Mouse (Mus musculus) urinary bladder, postnatal 14 days (tissue): ENCODE results near the gene Cnn1.
"Not testable (repeated sequence)": the region's sequence is repeated elsewhere in the genome, so short reads cannot be mapped to it uniquely, and the experiment has no call there.

ENCODE experiments used
- DNase-seq: peaks from one replicate; pipeline ENCODE4 v3.0.0; 2021; ENCODE audit warnings: low spot score

The Cnn1 gene

GRCm38 (mm10) chr9:22125246-22126027, 26.4 kb downstream of the Cnn1 start:
- DNase-seq, result no peak

DNA sequence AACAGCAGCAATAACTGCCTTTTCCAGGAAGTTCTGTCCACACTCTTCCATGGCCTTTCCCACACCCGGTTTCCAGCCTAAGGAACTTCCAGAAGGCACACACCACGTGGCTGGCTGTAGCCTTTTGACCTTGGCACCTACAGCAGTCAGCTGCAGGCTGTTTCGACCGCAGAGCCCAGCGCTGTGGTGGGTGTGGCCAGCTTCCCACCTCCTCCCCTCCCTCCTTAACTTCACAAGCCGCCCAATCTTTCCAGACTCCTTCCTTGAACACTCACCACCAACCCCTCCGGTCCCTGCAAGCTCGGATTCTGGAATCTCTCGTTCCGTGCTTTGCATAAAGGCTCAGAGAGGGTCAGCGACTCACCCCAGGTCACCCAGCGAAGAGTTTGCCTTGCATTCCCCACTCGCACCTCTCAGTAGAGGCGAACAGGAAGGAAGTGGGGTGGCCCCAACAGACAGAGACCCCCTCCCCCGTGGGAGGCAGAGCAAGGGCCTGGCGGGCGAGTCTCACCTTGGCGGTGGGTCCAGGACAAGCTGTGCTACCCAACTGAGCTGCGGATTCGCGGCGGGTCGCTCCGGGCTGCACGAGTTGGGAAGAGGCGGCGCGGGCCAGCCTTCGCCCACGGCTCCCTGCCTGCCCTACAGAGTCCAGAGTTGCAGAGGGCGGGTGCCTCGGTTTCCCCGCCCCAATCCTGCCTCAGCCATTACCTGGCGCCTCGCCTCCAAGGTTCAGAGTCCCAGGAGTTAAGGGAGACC, 32.4 kb downstream of the Cnn1 start:
- peak; percentile 47 for DNase-seq

- DNase-seq, result no peak
Observed at GRCm38 (mm10) chr9:22132220-22132619, 33.2 kb downstream of the Cnn1 start.

GRCm38 (mm10) chr9:22134246-22134890, 35.4 kb downstream of the Cnn1 start:
- DNase-seq, result no peak

GRCm38 (mm10) chr9:22134988-22135643, 36.1 kb downstream of the Cnn1 start:
- DNase-seq, result no peak

- no peak for DNase-seq
Observed at GRCm38 (mm10) chr9:22135644-22136390, 36.8 kb downstream of the Cnn1 start, which contains the start of gene Acp5. TSS of gene Acp5 (minus strand) at chr9:22135711.

DNA sequence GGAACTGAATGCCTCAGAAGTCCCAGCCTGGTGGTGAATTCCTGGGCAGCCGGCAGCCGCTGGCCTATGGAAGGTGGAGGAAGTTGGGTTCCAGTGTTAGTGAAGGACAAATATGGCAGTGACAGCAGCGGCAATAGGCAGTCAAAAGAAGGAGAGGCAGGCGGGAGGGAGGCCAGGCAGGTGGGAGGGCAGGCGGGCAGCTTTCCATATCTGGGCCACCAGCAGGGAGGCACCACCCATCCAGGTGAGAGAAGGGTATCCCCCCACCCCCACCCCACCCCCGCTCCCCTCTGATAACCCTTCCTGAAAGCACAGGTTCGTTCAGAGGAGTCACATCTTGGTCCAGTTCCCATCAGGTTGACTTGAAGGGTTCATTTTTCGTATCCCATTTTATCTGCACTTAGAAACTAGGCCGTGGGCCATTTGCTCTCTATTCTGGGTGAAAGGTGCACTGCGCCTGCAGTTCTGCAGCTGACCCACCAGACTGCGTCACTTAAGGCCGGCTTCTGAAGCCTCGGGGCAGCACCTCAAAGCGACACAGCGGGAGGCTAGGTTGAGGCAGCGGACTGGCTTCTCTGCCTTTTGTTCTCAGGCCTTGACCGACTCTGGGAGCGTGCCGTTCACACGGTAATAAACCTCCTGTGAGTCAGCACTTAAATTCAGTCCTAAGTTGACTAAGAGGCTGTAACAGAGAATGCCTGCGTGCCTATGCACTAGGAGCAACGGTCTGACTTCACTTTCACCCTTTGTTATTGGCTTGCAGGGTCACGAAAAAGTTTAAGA, 37.9 kb downstream of the Cnn1 start:
- peak; percentile 38 for DNase-seq

DNA sequence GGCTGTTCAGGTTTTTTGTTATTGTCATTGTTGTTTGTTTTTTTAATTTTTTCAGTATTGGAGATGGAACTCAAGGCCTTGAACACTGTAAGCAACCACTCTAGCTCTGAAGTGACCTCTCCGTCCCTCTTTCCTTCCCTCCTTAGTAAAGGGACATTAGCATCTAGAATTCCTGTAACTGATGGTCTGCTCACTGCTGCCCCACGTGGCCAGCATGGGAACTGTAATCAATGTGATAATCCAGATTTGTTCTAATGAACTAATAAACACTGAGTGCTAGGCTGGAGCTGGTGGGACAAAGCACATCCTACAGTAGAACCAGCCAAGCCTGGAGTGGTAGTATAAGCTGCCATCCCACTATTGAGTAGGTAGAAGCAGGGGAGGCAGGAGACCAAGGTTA, 39.5 kb downstream of the Cnn1 start:
- peak; percentile 22 for DNase-seq

DNA sequence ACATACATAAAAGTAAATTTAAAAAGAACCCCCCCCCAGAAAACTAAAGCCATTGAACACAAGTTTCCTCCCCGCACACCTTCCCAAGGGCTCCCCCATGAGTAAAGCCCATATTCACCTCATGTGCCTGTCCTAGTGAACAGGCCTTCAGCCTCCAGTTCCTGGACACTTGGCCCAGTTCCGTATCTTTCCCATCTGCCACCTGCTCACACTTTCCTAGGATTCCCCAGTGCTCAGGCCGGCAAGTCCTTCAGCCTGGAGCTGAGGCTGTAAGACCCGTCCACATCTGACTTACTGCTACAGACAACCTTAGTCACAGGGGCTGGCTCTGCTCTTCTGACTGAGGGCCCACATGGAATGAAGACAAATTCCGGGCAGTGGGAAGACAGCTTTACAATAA, 40.7 kb downstream of the Cnn1 start:
- no peak for DNase-seq

DNA sequence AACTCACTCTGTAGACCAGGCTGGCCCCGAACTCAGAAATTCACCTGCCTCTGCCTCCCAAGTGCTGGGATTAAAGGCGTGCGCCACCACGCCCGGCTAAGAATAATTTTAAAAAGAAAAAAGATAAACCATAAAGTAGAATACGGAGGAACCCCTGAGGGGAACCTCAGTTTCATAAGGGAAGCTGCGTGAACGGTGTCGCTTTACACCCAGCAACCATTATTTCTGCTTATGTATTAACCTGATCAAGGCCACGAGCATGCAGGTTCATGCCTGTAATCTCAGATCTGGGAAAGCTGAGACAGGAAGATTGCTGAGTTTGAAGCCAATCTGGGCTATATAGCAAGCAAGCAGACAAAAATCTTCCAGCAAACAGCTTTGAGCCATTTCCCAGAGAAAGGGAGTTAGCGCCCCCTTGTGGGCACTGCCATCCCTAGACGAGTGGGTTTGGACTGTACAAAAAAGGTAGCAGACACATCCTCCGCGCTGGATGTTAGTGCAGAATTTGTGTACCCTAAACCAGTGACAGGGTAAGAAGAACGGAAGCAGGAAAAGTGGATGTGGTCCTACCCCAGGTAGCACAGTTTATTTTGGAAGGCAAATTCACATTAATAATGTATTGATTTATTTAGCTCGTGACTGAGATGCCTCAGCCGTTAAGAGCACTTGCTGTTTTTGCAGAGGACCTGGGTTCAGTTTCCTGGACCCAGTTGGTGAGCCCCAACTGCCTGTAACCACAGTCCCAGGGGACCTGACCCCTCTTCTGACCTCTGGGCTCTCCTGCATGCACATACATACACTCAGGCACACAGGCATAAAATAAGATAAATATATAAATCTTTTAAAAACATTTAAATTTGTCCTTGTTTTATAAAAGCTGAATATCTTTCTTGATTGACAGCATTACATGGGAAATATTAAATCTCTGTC, 44.4 kb downstream of the Cnn1 start:
- DNase-seq, result peak; percentile 90

GRCm38 (mm10) chr9:22144304-22144965, 45.4 kb downstream of the Cnn1 start:
- DNase-seq, result no peak

- no peak for DNase-seq
Observed at GRCm38 (mm10) chr9:22149426-22150248, 50.6 kb downstream of the Cnn1 start.

- not testable (repeated sequence) for DNase-seq
Observed at GRCm38 (mm10) chr9:22150249-22150693, 51.3 kb downstream of the Cnn1 start.

- DNase-seq, result no peak
Observed at GRCm38 (mm10) chr9:22150946-22151345, 51.9 kb downstream of the Cnn1 start.

DNA sequence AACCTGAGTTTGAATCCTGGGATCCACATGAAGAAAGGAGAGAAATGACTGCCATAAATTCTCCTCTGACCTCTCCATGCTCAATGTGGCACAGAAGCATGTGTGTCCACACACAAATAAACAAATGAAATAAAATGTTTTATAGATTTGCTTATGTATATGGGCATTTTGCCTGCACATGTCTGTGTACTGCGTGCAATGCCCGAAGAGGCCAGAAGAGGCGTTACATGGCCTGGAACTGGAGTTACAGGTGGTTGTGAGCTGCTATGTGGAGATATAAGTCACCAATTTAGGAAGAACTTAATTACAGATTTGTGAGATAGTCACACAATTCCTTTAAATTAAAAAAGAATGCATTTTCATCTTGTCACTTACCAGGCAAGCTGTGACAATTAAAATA, 54.8 kb downstream of the Cnn1 start:
- no peak for DNase-seq

DNA sequence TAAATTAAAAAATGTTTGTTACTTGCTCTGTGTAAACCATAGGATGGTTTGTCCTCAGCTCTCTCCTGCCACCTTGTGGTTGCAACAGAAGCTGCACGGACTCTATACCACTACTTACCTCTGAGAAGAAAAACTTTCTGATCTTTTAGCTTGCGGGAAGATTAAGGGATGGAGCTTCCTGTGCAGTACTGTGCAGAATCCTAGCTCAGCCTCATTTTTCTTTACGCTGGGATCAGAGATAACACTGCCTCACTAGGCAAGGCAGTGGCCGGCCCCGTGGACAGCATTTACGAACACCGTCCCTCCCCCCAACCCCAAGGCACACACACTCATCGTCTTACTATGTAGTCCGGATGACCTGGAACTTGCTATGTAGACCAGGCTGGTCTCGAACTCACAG, 56.6 kb downstream of the Cnn1 start:
- DNase-seq, result peak; percentile 74

DNA sequence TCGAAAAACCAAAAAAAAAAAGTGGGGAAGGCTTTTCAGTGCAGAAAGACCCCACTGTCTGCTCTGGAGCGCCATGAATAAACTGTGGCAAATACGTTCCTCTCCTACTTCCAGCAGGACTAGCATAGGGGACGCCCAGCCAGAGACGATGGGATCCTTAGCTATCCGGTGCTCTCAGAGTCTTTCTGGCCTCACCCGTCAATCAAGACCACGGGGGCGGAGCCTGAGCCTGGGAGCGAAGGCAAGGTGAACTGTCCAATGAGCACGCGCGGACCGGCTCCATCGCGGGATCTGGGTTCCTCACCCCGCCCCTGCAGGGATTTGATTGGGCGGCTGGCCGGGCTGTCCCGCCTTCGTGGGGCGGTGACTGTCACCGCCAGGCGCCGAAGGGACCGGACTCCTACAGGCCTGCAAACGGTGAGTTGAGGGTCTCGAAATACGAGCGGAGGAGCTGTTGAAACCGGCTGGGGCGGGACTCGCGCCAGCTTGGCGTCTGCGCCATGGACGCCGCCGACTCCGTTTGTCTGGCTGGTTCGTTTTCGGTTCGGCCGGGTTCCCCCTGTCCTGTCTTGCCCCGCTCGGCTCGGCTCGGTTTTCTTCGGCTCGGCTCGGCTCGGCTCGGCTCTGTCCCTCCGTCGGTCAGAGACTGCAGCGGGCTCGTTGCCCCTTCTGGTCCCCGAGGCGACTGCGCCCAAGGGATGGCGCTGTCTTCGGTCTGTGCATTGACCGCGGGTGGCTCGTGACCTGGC, 57.7 kb downstream of the Cnn1 start, which contains the start of gene Pigyl:
Gene Pigyl, plus strand, starts transcription at position 350 of the 749 bp plus-strand sequence.
- DNase-seq, result peak; percentile 100
